Mouse (Mus musculus) kidney, embryonic 14.5 days (tissue): ENCODE data around the gene Atxn1. TPM values are rescaled to one million over a fixed set of nuclear protein-coding genes. Genes with fewer than 3 reads are reported as not detected.
A peak's percentile ranks its signal among the peaks of the same experiment; 100 is the strongest.

Experiments
- ATAC-seq: fragments of 200-750 bp; cut with Nextera tagmentation; 2 replicates; pipeline ENCODE4 v1.8.0; 2017; ENCODE audit warnings: moderate number of reproducible peaks, mild to moderate bottlenecking, moderate TSS enrichment, moderate library complexity; ENCODE audit not compliant: low FRiP score, low TSS enrichment
- H3K27ac ChIP-seq: fragments of 300-500 bp; sonication (generic); 2 replicates; pipeline ENCODE4 v1.5.1; 2014; ENCODE audit warnings: low read depth, mild to moderate bottlenecking, low read length, moderate library complexity, mixed read lengths
- H3K27me3 ChIP-seq: fragments of 300-500 bp; sonication (generic); 2 replicates; pipeline ENCODE4 v1.6.1; 2014; ENCODE audit warnings: mild to moderate bottlenecking, low read length; ENCODE audit not compliant: control insufficient read depth, insufficient read depth
- H3K36me3 ChIP-seq: fragments of 300-500 bp; sonication (generic); 2 replicates; pipeline ENCODE4 v1.6.1; 2014; ENCODE audit warnings: low read length, mixed read lengths; ENCODE audit not compliant: control insufficient read depth, insufficient read depth
- H3K4me1 ChIP-seq: fragments of 300-500 bp; sonication (generic); 2 replicates; pipeline ENCODE4 v1.6.1; 2014; ENCODE audit warnings: low read length, mixed read lengths; ENCODE audit not compliant: control insufficient read depth, insufficient read depth
- H3K4me2 ChIP-seq: fragments of 300-500 bp; sonication (generic); replicated peaks from 2 replicates; pipeline ENCODE4 v1.6.1; 2014; ENCODE audit warnings: low read depth, mild to moderate bottlenecking, low read length
- H3K4me3 ChIP-seq: fragments of 300-500 bp; sonication (generic); 2 replicates; pipeline ENCODE4 v1.5.1; 2014; ENCODE audit warnings: mild to moderate bottlenecking, low read length
- H3K9ac ChIP-seq: fragments of 300-500 bp; sonication (generic); 2 replicates; pipeline ENCODE4 v1.6.1; 2014; ENCODE audit warnings: low read depth, mild to moderate bottlenecking, low read length, moderate library complexity
- H3K9me3 ChIP-seq: fragments of 300-500 bp; sonication (generic); 2 replicates; pipeline ENCODE4 v1.6.1; 2016; ENCODE audit warnings: low read length; ENCODE audit not compliant: control insufficient read depth
- WGBS: fragments of 180-500 bp; shearing (Covaris S2); extraction: QIAGEN DNeasy Blood & Tissue Kit; methylation state at CpG from one replicate; pipeline ENCODE4 v1.1.7; 2014; 5-methylcytosine and 5-hydroxymethylcytosine counted together
- polyA plus RNA-seq: library from polyadenylated mRNA; unstranded; fragments of >200 nt; fragmentation: Nextera tagmentation; extraction: Ambion mirVana; gene quantifications from 2 replicates; pipeline ENCODE4 v1.2.1, GENCODE M21; 2014

Atxn1 gene
- polyA plus RNA-seq, 1 experiment from 2014 or later = 4.0 TPM

GRCm38 (mm10) chr13:45754483-45754882 is 210.3 kb downstream of the Atxn1 start:
- WGBS = 71% methylated on average over 1 of the region's 1 CpGs
- ATAC-seq = no peak
- H3K36me3 ChIP-seq = no peaks in the 10 kb centered on the region; the same call in 1 of the 2 replicates
- no peak overlapping the region for H3K4me2 ChIP-seq
- no peaks in the 10 kb centered on the region for H3K27me3 ChIP-seq
- H3K27ac ChIP-seq = no peak overlapping the region
- no peak overlapping the region for H3K4me3 ChIP-seq
- peaks cover 2% of the 10 kb centered on the region; the same call in 1 of the 2 replicates for H3K4me1 ChIP-seq
- no peaks in the 10 kb centered on the region for H3K9me3 ChIP-seq
- no peak overlapping the region for H3K9ac ChIP-seq

DNA sequence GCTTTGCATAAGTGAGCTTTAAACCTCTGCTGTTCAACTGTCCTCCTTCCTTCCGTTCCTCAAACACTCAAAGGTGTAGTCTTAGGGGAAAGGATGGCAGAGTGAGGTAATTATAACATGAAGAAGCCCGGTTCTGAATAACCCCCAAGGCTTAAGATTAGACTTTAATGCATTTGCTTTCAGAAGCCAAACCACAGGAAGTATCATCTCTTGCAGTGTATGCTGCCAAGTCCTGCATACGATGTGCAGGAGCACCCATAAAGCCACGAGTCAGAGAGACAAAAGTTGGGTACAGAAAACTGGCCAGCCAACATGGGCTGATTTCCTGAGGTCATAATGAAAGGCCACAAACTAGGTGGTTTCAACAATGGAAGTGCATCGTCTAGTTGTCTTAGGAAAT is 212.3 kb downstream of the Atxn1 start:
- WGBS = 86% methylated on average over 5 of the region's 5 CpGs
- Histone ChIP-seq H3K27ac (no peak overlapping the region), H3K9ac (no peak overlapping the region), H3K27me3 (no peaks in the 10 kb centered on the region), H3K4me3 (no peak overlapping the region), H3K4me1 (peaks cover 11% of the 10 kb centered on the region; the same call in 1 of the 2 replicates), H3K36me3 (no peaks in the 10 kb centered on the region; the same call in 1 of the 2 replicates), H3K4me2 (no peak overlapping the region), H3K9me3 (no peaks in the 10 kb centered on the region)
- ATAC-seq = no peak

DNA sequence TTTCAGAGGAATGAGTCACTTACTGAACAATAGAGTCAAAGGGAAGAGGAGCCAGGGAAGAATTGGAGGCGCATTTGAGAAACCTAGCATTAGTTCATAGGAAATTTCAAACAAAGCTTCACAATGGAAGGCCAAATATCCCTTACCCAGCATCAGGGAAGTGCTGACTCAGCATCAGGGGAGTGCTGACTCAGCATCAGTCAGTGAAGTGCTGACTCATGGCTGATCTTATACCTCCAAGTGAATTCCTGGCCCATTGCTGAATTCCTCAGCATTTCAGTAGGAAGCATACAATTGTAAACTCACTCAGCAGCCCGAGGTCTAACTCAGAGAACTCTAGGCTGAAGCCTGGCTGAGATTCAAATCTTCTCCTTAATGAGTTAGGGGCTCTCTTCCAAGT is 213.6 kb downstream of the Atxn1 start:
- Histone ChIP-seq H3K27ac (no peak overlapping the region), H3K4me2 (no peak overlapping the region), H3K9ac (no peak overlapping the region), H3K36me3 (no peaks in the 10 kb centered on the region), H3K27me3 (no peaks in the 10 kb centered on the region), H3K4me1 (peaks cover 15% of the 10 kb centered on the region; the same call in 1 of the 2 replicates), H3K4me3 (no peak overlapping the region), H3K9me3 (no peaks in the 10 kb centered on the region)
- no peak for ATAC-seq
- WGBS = 58% methylated on average over 2 of the region's 2 CpGs

GRCm38 (mm10) chr13:45750627-45751026 is 214.2 kb downstream of the Atxn1 start:
- Histone ChIP-seq H3K36me3 (no peaks in the 10 kb centered on the region), H3K4me3 (no peak overlapping the region), H3K4me1 (peaks cover 18% of the 10 kb centered on the region; the same call in 1 of the 2 replicates), H3K9me3 (no peaks in the 10 kb centered on the region), H3K27ac (no peak overlapping the region), H3K9ac (no peak overlapping the region), H3K27me3 (no peaks in the 10 kb centered on the region), H3K4me2 (no peak overlapping the region)
- WGBS = 79% methylated on average over 6 of the region's 6 CpGs
- no peak for ATAC-seq

GRCm38 (mm10) chr13:45749937-45750336 is 214.9 kb downstream of the Atxn1 start:
- Histone ChIP-seq H3K4me3 (no peak overlapping the region), H3K9me3 (no peaks in the 10 kb centered on the region), H3K27me3 (no peaks in the 10 kb centered on the region), H3K4me2 (no peak overlapping the region), H3K4me1 (peaks cover 18% of the 10 kb centered on the region; the same call in 1 of the 2 replicates), H3K9ac (no peak overlapping the region), H3K27ac (no peak overlapping the region), H3K36me3 (no peaks in the 10 kb centered on the region)
- ATAC-seq = no peak
- 62% methylated on average over 1 of the region's 1 CpGs for WGBS

DNA sequence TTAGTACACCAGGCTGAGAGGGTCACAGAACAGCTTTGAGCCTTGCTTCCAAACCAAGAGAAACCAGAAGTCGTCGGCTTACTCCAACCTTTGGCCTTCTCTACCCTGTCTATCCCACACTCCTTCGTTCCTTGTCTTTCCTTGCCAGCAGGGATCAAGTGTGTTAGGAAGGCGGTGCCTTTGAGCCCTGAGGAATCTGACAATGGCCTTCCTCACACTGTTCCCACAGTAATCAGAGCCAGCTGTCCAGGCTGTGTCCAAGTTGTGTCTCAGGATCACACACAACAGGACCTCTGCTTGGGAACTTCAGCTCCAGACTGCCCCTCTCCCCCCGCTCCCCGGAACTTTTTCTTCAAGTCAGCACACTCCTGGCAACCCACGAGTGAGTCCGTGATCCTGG is 215.6 kb downstream of the Atxn1 start:
- Histone ChIP-seq H3K36me3 (no peaks in the 10 kb centered on the region), H3K9me3 (no peaks in the 10 kb centered on the region), H3K9ac (no peak overlapping the region), H3K4me3 (no peak overlapping the region), H3K27me3 (no peaks in the 10 kb centered on the region), H3K4me1 (peaks cover 16% of the 10 kb centered on the region; the same call in 1 of the 2 replicates), H3K27ac (peak overlapping the region; percentile 37; the same call in 1 of the 2 replicates), H3K4me2 (no peak overlapping the region)
- 69% methylated on average over 8 of the region's 8 CpGs for WGBS
- ATAC-seq = no peak

DNA sequence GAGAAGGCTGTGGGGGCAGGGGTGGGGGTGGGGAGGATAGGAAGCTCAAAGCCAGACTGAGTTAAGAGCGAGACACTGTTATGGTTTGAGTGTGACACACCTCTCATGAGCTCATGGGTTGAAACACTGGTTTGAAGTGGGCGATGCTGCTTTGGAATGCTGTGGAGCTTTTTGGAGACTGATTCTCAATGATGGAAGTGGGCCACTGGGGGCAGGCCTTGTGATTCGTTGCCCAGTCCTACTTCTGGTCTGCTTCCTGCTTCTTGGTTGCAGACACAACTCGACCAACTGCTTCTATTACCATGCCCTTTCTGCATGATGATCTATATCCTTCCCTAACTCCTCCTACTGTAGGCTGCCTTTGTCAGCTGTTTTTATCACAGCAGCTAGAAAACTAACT is 216.1 kb downstream of the Atxn1 start:
- H3K27me3 ChIP-seq = no peaks in the 10 kb centered on the region
- H3K36me3 ChIP-seq = no peaks in the 10 kb centered on the region
- H3K27ac ChIP-seq = no peak overlapping the region
- H3K4me1 ChIP-seq = peaks cover 16% of the 10 kb centered on the region; the same call in 1 of the 2 replicates
- H3K9ac ChIP-seq = no peak overlapping the region
- no peaks in the 10 kb centered on the region for H3K9me3 ChIP-seq
- no peak overlapping the region for H3K4me2 ChIP-seq
- WGBS = 76% methylated on average over 4 of the region's 4 CpGs
- H3K4me3 ChIP-seq = no peak overlapping the region
- no peak for ATAC-seq

GRCm38 (mm10) chr13:45745851-45746773 is 218.7 kb downstream of the Atxn1 start:
- 58% methylated on average over 12 of the region's 12 CpGs for WGBS
- no peak for ATAC-seq
- H3K36me3 ChIP-seq = no peaks in the 10 kb centered on the region
- H3K9me3 ChIP-seq = no peaks in the 10 kb centered on the region
- no peak overlapping the region for H3K9ac ChIP-seq
- no peak overlapping the region for H3K27ac ChIP-seq
- no peak overlapping the region for H3K4me2 ChIP-seq
- no peaks in the 10 kb centered on the region for H3K27me3 ChIP-seq
- H3K4me1 ChIP-seq = peaks cover 16% of the 10 kb centered on the region; the same call in 1 of the 2 replicates
- no peak overlapping the region for H3K4me3 ChIP-seq

DNA sequence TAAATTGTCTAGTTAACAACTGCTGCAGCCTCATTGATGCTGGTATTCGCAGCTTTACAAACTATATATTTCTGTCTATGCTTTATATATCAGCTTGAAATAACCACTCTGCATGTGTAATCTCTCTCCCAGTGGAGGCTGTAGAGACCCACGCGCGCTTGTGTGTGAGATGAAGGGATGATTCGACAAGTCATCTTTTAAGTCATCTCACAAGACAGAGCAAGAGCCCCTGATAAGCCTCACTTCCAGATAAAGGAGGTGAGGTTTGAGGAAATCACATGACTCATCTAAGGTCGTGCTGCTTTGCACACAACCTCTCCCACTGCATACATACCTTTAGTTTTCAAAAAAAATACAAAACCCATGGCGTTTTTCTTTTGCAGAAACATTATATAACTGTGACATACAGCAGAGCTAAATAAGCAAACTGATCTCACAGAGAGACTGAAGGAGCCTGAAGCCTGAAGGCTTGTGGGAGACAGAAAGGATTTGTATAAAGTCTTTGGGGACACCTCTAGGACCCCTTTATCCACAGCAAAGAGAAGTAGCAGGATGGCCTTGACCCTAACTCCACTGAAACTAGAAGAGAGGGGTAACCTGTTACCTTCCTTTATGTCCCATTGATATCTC is 219.9 kb downstream of the Atxn1 start:
- 85% methylated on average over 7 of the region's 7 CpGs for WGBS
- ATAC-seq = no peak
- no peaks in the 10 kb centered on the region for H3K36me3 ChIP-seq

More for the DNA sequence above, 219.9 kb downstream of the Atxn1 start:
- Histone ChIP-seq H3K9me3 (no peaks in the 10 kb centered on the region), H3K27me3 (no peaks in the 10 kb centered on the region), H3K9ac (no peak overlapping the region), H3K4me3 (no peak overlapping the region), H3K4me2 (no peak overlapping the region), H3K27ac (no peak overlapping the region), H3K4me1 (peaks cover 16% of the 10 kb centered on the region; the same call in 1 of the 2 replicates)
